Mouse (Mus musculus) right cerebral cortex, postnatal 10 days (tissue): ENCODE measurements at regions not wholly inside any gene's neighbourhood (a gene's known extent, or its start where the extent isn't known, plus 50 kb on each side); places are given as distances from the start of the nearest gene placed in this dataset.
"Not testable (repeated sequence)": the region's sequence is repeated elsewhere in the genome, so short reads cannot be mapped to it uniquely, and the experiment has no call there.

Source experiments
- DNase-seq, 2 experiments: peaks; one replicate each; pipeline ENCODE4 v3.0.0; 2021; ENCODE audit warnings: low spot score in 2 of 2

GRCm38 (mm10) chr6:60657117-60657911 is 172.3 kb downstream of the Snca start:
- no peak for DNase-seq

GRCm38 (mm10) chr6:60646983-60647617 is 182.6 kb downstream of the Snca start:
- not testable (repeated sequence) for DNase-seq

- no peak for DNase-seq
These were observed 187.4 kb downstream of the Snca start for GRCm38 (mm10) chr6:60642251-60642650.

- DNase-seq, result peak in 1 of 2 experiments; percentile 17
These were observed 213.3 kb downstream of the Snca start for GRCm38 (mm10) chr6:60616313-60616712.

- no peak for DNase-seq
These were observed 229.5 kb downstream of the Snca start for GRCm38 (mm10) chr6:60600201-60600600.

GRCm38 (mm10) chr6:60564261-60564660 is 265.4 kb downstream of the Snca start:
- DNase-seq, result peak; percentile 27 to 33

GRCm38 (mm10) chr6:60555590-60556235 is 273.9 kb downstream of the Snca start:
- DNase-seq, result peak; percentile 35 to 36
